Mouse (Mus musculus): ENCODE measurements around the gene Lrrtm3. TPM values are rescaled to one million over a fixed set of nuclear protein-coding genes. Genes with fewer than 3 reads are reported as not detected.

Lrrtm3 gene
- polyA plus RNA-seq, 1 experiment from 2014 or later: 51.7 TPM

GRCm38 (mm10) chr10:63894612-63895011, 195.5 kb downstream of the Lrrtm3 start:
- 92% methylated on average over 5 of the region's 5 CpGs for WGBS
- H3K4me1 ChIP-seq (ENCODE audit: control insufficient read depth, insufficient read depth, low read length): no peaks in the 10 kb centered on the region
- H3K9me3 ChIP-seq (replicated peaks; ENCODE audit: control insufficient read depth, low read length, poor library complexity, severe bottlenecking): no peaks in the 10 kb centered on the region
- no peak overlapping the region for H3K27ac ChIP-seq (ENCODE audit: low read length)
- H3K36me3 ChIP-seq (ENCODE audit: control insufficient read depth, insufficient read depth, low read length): no peaks in the 10 kb centered on the region
- H3K4me3 ChIP-seq (ENCODE audit: low read depth, low read length): no peak overlapping the region
- H3K9ac ChIP-seq (ENCODE audit: low read depth, low read length): no peak overlapping the region
- H3K27me3 ChIP-seq (ENCODE audit: control insufficient read depth, insufficient read depth, low read depth, low read length): no peaks in the 10 kb centered on the region
- H3K4me2 ChIP-seq (ENCODE audit: low read length): no peak overlapping the region
- ATAC-seq: no peak

GRCm38 (mm10) chr10:63886449-63887088, 203.5 kb downstream of the Lrrtm3 start:
- Histone ChIP-seq H3K4me2 (ENCODE audit: low read length) (no peak overlapping the region), H3K4me3 (ENCODE audit: low read depth, low read length) (no peak overlapping the region), H3K27me3 (ENCODE audit: control insufficient read depth, insufficient read depth, low read depth, low read length) (no peaks in the 10 kb centered on the region), H3K4me1 (ENCODE audit: control insufficient read depth, insufficient read depth, low read length) (no peaks in the 10 kb centered on the region), H3K36me3 (ENCODE audit: control insufficient read depth, insufficient read depth, low read length) (no peaks in the 10 kb centered on the region), H3K9ac (ENCODE audit: low read depth, low read length) (no peak overlapping the region), H3K9me3 (replicated peaks; ENCODE audit: control insufficient read depth, low read length, poor library complexity, severe bottlenecking) (no peaks in the 10 kb centered on the region), H3K27ac (ENCODE audit: low read length) (no peak overlapping the region)
- 88% methylated on average over 23 of the region's 23 CpGs for WGBS
- no peak for ATAC-seq

- WGBS: 61% methylated on average over 5 of the region's 5 CpGs
- Histone ChIP-seq H3K9ac (ENCODE audit: low read depth, low read length) (no peak overlapping the region), H3K27ac (ENCODE audit: low read length) (no peak overlapping the region), H3K36me3 (ENCODE audit: control insufficient read depth, insufficient read depth, low read length) (no peaks in the 10 kb centered on the region), H3K4me3 (ENCODE audit: low read depth, low read length) (no peak overlapping the region), H3K27me3 (ENCODE audit: control insufficient read depth, insufficient read depth, low read depth, low read length) (no peaks in the 10 kb centered on the region), H3K4me1 (ENCODE audit: control insufficient read depth, insufficient read depth, low read length) (no peaks in the 10 kb centered on the region), H3K9me3 (replicated peaks; ENCODE audit: control insufficient read depth, low read length, poor library complexity, severe bottlenecking) (no peaks in the 10 kb centered on the region), H3K4me2 (ENCODE audit: low read length) (no peak overlapping the region)
- no peak for ATAC-seq
Measured at GRCm38 (mm10) chr10:63880462-63880903, 209.6 kb downstream of the Lrrtm3 start.

Other genes starting within 250 kb of the Lrrtm3 start
- 1.4 and 2.4 TPM in 2 replicates for gene Gm10118, start 162.8 kb downstream of the Lrrtm3 start, polyA plus RNA-seq (2015; fragmentation: Nextera tagmentation; extraction: Ambion mirVana)